Mouse (Mus musculus) embryo, embryonic 10.5 days (tissue): ENCODE results near the gene Chd1.

Experiments used
- DNase-seq: peaks from one replicate; pipeline ENCODE4 v3.0.0-alpha.2; 2015; ENCODE audit warnings: low spot score

The Chd1 gene

DNA sequence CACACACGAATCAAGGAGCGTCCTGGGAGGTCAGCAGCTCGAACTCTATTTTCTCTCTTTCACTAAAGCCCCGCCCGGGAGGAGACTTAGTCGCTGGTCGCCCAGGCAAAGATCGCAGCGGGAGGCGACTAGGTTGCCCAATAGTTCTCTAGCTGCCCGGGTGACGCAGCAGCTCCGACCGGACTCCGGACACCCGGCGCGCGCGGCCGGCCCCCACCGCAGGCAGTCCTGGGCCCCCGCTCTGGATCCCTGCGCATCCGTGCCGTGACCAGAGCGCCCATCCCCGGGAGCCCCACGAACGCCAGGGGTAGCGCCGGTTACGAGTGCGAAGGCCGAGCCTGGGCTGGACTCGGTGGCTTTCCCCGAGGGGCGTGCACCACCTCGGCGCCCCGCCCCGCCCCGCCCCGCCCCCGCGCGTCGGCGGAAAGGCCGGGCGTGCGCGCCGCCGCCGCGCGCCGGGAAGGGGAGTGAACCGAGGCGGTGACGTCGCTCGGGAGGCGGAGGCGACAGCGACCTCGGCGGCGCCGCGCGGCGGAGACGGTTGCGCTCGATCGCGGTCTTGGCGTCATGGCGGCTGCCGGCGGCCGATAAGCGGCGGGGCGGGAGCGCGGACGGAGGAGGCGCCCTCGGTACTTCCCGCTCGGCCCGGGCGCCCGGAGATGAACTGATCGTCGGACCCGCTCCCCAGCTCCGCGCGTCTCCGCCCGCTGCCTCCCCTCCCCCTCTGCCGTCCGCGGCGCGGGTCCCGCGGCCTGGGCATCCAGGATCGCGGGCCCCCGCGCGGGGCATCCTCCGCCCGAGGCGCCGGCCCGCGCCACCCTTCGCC is at the start of gene Chd1:
Gene Chd1 (plus strand): TSS at position 493 of the 826 bp plus-strand sequence.
- DNase-seq = peak; percentile 92

DNA sequence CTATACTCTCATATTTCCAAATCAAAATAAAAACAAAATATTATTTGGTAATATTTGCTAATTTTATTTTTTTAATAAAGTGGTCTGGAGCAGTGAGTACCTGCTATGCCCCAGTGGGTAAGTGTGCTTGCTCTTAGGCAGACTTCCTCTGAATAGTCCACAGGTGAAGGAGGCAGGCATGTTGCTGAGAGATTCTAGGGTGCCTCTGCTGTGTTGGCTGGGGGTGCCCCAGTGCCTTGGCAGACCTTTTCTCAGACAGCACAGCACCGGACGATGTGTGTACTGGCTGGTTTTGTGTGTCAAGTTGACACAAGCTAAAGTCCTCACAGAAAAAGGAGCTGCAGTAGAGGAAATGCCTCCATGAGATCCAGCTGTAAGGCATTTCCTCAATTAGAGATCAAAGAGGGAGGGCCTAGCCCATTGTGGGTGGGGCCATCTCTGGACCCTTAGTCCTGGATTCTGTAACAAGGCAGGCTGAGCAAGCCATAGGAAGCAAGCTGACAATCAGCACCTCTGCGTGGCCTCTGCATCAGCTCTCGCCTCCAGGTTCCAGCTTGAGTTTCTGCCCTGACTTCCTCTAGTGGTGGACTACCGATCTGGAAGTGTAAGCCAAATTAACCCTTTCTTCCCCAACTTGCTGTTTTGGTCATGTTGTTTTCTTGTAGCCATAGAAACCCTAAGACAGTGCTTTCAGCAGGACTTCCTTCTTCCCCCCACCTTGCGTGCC is 47.7 kb upstream of the Chd1 start:
- DNase-seq = peak; percentile 81

DNA sequence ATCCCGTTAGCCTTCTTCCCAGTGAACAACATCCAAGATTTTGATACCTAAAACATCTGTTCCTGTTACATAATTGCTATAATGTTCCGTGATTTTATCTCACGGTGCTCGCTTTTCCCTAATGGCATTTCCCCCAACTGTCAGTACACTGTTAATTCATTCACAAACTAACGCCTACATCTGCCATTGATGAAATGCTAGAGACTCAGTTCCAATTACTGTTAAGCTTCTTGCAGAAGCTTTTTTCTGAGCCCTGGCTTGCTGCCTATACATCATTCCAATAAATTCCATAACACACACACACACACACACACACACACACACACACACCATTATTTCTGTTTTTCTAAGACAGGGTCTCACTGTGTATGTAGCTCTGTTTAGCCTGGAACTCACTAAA is 31.9 kb upstream of the Chd1 start:
- no peak for DNase-seq

DNA sequence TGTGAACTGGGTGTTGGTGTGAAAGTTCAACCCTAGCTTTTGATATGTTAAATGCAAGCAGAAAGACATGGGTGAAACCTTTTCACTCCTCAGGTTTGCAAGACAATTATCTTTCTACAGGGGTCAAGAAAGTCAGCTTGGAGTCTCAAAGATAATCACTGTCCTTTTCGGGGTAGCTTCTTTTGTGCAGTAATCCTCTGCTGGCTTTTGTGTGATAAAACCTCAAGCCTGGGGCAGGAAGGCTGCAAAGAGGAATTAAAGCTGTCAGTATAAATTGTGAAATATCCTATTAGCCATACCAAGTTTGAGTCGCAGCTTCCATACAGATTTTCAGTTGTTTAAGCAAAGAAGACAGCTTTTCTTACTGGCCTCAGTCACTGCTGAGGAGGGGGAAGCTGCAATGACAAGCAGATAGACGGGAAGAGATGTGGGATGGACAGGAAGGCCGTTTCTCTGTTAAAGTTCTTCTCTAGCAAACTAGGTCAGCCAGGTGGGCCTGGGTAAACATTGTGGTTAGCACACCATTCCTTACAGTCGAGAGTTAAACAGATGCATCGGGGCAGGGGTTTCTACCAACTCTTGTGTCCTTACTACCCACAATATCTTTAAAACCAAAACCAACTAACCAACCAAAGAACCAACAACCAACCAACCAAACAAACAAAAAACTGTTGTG is 26.7 kb upstream of the Chd1 start:
- DNase-seq = peak; percentile 61

DNA sequence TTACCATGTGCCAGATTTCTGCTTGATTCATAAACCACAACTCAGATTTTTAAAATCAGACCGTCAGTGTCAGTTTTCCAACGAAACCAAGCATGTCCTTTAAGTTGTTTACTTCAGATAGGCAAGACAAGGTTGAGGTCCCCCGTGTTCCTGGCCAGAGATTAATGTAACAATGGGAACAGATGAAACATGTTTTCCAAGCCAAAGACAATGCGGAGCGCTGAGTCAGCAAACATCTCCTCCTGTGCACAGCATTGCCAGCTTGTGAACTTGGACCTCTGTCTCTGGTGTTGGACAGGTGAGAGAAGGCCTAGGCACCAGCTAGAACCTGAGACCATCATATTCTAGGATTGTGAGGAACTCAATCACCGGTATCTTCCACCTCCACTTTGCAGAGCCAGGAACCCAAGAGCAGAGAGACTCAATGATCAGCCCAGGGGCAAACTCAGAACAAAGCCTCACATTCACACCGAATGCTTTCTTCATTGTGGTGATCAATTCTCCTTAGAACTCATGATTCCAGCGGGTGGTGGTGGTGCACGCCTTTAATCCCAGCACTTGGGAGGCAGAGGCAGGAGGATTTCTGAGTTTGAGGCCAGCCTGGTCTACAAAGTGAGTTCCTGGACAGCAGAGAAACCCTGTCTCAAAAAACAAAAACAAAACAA is 24.7 kb upstream of the Chd1 start:
- no peak for DNase-seq

DNA sequence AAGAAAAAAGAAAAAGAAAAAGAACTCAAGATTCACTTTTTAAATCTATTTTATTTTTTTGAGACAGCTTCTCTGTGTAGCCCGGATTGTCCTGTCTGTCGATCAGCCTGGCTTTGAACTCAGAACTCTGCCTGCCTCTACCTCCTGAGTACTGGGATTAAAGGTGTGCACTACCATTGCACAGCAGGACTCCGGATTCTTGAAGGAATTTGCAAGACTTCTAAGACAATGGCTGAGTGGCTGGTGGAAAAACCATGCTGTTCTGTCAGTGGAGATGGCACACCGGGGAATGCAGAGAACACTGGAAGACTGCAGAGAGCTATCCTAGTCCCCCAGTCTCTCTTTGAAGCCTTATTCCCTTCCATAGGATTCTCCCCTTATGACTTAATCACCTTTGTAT is 24.1 kb upstream of the Chd1 start:
- DNase-seq = no peak

DNA sequence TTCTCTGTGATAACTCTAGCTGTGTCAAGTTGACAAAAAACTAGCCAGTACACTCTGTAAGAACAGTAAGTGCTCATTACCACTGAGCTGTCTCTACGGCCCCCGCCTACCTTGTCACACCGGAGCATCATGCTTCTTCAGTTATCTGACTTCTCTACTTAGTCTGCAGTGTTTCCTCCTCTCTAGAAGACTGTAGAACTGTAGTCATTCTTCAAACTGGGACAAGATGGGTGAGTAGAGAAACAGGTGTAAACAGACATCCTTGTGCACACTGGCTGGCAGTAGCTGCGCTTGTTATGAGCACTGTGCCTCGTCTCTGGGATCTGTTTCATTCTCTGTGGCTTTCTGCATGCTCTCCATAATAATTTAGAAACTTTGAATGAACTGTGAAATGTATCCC is 18.4 kb upstream of the Chd1 start:
- no peak for DNase-seq

DNA sequence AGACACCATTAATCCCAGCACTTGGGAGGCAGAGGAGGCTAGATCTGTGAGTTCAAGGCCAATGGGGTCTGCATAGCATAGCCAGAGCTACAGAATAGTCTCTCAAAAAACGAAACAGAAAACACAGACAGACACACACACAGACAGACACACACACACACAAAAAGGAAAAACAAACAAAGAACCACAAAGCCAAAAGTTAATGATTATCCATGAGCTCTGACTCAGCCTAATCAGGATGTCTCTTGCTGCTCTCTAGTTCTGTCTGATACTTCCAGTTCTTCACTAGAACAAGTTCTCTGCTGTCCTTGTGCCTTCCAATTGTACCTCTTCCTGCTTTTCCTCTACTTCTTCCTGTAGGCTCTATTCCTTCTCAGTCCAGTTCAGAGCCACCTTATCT is 14.5 kb upstream of the Chd1 start:
- no peak for DNase-seq

DNA sequence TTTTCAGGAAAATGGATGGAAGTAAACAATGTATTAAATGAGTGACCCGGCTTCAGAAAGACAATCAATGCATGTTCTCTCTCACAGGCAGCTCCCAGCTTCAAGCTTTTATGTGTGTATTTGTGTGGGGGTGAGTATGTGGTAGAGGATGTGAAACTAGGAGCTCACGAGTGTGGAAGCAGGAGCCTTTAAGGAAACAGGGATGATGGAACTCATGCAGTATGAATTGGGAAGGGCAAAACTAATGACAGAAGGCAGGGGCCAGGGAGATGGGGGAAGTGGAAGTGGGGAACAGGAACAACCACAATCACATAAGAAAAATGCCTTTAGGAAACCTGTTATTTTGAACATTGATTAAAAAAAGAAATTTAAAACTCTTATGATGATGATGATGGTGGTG is 9.2 kb upstream of the Chd1 start:
- DNase-seq = no peak

DNA sequence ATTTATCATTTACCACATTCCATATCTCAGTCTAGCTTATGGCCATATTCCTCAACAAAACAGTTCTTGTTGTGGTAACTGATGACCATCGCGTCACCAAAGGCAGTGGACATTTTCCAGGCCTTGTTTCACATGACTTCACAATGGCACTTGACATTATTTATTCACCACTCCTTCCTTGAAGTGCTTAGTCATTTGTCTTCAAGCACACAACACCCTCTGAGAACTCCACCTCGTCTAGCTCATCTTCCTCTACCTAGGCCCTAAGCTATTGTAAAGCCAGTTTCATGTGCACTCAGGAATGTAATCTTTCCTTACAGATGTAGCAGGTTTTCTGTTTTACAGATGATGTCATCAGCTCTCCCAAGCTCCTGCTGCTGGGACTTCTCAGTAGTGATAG is 5.8 kb upstream of the Chd1 start:
- no peak for DNase-seq

DNA sequence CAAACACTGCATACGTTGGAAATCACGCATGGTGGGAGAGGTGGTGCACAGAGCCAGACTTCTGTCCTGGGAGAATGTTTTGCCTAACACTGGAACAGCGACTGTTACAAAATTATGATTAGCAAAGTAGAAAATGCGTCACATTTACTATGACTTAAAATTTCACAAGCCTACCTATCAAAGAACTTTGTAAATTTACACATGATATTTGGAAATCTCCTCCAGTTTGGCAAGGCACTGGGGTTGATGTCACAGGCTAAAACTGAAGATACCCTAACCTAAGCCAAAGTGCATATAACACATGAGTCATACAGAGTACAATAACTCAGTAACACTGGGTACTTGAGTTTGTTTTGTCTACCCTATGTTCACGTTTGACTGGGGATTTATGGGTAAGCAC is 3.3 kb upstream of the Chd1 start:
- DNase-seq = no peak

DNA sequence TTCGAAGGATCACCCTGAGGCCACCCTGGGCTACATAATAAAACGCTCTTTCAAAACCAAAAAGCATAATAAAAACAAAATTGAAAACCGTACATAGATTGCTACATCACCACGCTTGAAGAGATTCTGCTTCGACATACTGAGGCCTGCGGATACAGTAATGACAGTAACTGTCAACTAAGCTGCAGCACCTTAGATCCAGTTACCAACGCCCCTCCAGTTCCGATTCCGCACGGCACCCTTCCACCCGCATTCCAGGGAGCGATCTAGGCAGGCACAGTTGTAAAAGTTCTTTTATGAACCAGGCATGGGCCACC is 651 bp upstream of the Chd1 start:
- no peak for DNase-seq

DNA sequence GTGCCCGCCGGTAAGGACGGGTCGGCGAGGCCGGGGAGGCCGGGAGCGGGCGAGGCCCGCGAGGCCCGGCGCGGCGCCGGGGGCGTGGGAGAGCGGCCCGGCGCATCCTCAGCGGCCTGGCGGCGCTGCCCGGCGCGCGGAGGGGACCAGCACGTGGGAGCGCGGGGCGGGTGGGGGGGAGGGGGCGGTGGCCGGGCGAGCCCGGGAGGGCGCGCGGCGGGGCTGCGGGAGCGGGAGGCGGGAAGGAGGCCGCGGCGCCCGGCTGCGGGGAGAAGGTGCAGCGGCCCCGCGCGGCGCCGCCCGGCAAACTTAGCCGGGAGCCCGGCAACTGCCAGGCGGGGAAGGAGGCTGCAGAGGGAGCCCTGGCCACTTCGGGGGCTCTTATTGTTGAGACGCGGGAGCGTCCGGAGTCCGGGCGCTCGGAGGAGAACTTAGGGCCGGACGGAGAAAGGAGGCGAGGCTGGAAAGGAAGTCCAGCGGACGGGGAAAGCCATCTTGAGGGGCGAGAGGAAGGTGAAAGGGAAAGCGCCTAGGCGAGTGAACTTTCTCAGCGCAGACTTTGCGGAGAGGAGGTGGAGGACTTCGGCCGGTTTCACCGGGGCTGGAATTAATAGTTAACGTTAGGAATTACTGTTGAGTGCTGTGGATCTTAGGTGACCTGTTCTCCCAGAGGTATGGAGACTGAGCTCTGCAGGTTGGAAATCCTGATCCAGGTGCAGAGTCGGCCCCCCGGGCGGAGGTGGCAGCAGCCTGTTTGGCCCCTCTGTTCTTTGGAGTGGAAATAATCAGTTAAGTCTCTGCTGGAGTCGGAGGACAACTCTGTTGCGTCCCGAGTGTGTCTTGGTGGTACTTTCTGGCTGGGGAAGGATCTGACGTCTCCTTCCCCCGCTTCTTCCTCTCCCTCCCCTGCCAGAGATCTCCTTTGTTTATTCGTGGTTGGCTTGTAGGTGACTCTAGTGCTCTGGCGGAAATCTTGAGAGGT is 827 bp downstream of the Chd1 start:
- DNase-seq = peak; percentile 56

DNA sequence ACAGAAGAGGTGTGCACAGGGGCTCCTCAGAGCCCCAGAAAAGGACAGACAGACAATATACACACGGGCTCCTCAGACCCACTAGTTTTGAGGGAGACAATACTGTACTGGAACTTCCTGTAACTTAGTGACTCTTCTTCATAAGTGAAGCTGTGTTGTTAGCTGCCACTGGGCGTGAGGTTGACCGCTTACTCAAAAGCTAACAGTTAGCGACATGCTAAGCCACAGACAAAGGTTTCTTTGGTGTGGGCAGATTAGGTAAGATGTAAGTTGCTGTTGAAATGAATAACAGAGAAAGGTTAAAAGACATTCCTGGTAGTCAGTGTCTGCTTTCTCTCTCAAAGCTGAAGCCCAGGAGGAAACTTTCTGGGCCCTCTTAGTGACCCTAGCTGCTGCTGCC is 9.7 kb downstream of the Chd1 start:
- no peak for DNase-seq

DNA sequence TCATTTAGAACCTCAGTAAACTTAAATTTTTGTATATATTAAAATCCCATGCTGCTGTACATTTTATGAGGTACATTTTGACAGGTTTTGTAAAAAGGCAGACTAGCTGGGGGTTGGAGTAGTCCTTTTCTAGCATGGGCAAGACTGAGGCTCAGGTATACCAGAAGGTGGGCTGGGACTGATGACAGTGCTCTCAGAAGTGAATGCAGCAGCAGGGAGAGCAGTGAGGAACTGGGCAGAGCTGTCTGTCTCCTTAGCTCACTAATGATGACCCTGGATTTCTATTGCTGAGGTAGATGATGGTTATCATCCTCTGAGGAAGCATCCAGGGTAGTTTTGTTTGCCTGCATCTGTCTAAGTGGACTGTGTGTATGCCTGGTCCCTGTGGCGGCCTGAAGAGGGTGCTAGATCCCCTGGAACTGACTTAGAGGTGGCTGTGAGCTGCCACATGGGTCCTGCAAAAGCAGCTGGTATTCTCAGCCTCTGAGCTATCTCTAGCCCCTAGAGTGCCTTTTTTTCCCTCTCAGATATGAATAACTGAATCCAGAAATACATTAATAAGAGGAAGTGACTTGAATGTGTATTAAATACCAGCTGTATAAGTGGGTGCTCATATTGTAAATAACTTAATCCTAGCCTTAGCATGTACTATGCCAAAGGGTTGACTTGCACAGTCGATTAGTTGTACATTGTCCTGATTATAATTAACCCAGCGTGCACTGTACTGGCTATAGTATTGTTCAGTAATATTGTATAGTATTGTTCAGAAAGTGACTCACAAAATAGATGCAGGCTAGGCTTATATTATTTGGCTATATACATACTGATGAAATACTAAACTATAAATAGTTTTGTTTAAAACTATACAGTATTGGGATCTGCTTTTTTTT is 10.5 kb downstream of the Chd1 start:
- peak; percentile 24 for DNase-seq

DNA sequence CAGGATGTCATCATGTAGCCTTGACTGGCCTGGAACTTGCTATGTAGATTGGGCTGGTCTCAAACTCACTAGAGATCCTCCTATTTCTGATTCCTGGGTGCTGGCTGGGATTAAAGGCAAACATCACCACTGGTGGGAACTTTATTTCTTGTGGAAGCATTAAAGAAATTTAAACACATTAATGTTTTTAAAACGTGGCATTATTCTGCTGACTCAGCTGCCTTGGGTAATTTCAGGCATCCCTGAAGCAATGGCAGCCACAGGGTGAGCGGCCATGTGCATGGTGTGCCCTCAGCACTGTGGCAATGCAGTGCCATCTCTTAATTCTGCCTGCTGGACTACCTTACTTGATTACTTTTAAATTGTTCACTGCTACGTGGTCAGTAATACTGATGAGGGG is 11.2 kb downstream of the Chd1 start:
- DNase-seq = no peak

DNA sequence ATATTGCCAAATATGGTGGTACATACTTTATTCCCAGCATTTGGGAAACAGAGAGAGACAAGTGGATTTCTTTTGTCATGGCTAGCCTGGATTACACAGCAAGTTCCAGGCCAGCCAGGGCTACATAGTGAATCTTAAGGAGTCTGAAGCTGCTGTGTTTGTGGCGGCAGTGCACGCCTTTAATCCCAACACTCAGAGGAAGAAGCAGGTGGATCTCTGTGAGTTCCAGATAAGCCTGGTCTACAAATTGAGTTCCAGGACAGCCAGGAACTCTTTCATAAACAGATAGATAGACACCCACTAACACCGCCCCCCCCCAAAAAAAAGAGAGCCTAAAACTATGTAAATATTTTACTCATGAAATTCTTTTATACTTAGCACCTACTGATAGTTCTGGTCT is 16.1 kb downstream of the Chd1 start:
- DNase-seq = no peak

DNA sequence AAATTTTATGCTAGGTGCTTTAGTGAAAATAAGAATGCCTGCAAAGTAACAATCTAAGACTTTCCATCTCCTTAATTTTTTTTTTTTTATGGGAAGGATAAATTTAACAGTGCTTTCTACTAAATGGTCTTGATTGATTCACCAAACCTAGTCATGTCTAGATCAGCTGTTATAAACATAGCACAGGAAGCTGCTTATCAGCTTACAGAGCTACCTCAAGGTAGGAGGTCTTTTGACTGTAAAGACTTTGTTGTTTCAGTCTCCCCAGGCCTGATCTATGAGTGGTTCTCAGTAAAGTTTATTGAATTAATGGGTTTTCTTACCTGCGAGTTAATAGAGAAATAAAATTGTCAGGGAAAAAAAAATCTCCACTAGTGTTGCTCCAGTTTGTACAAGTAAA is 18.5 kb downstream of the Chd1 start:
- no peak for DNase-seq

DNA sequence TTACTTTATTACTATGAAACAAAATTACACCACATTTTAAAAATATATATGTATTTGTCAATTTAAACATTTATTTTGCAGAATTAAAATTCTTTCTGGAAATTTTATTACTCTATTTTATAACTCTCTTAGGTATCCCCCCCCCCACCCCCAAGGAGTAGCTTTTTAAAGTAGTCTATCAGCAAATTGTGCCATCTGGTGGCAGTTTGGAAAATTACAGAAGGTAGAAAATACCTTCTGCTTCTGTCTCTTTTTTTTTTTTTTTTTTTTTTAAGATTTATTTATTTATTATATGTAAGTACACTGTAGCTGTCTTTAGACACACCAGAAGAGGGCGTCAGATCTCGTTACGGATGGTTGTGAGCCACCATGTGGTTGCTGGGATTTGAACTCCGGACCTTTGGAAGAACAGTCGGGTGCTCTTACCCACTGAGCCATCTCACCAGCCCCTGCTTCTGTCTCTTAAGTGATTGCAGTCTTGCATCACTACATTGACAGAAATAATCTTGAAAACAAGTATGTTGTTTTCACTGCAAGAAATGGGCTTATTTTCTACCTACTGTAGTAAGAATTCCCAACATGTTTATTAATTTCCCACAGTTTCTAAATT is 19.2 kb downstream of the Chd1 start:
- peak; percentile 57 for DNase-seq

DNA sequence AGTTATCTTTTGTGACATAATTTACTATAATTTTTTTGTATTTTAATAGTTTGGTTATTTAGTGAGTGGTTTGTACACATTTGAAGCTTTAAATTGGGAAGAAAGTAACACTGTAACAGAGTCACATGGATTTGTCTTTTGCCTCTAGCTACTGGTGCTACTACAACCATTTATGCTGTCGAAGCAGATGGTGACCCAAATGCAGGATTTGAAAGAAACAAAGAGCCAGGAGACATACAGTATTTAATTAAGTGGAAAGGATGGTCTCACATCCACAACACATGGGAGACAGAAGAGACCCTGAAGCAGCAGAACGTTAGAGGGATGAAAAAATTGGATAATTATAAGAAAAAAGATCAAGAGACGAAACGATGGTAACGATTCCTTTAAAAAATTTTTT is 26.9 kb downstream of the Chd1 start:
- no peak for DNase-seq
